Mouse (Mus musculus): Measurements from ENCODE around the gene Tmem175. TPM values are rescaled to one million over a fixed set of nuclear protein-coding genes. Genes with fewer than 3 reads are reported as not detected.

Gene Tmem175
- polyA plus RNA-seq, 1 experiment from 2014 or later = 17.8 TPM

DNA sequence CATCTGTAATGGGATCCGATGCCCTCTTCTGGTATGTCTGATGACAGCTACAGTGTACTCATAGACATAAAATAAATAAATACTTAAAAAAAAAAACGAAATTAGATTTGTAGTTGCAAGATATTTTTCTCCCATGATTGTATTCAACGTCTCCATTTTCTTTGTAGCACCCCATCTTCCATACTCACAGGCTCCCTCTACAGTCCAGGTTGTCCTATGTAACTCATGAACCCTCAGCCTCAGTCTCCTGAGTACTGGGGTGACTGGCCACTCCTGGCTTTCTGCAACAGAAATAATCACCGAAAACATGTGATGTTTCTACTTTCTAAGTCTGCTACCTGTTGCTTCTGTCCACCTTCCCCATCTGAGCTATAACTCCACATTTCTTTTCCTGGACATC, 61.6 kb downstream of the Tmem175 start:
- Histone ChIP-seq H3K4me3 (no peak overlapping the region), H3K9ac (no peak overlapping the region), H3K4me1 (peaks cover 43% of the 10 kb centered on the region), H3K36me3 (0 out of 2 replicates have a peak, but pooled peaks cover 4% of the 10 kb centered on the region), H3K27me3 (replicated peaks) (peaks cover 10% of the 10 kb centered on the region; the same call in 1 of the 2 replicates), H3K27ac (no peak overlapping the region), H3K9me3 (replicated peaks) (no peaks in the 10 kb centered on the region), H3K4me2 (no peak overlapping the region)
- WGBS (ENCODE audit: insufficient replicate concordance) = 56% methylated on average over 4 of the region's 4 CpGs
- no peak for ATAC-seq

- H3K27me3 ChIP-seq (replicated peaks) = peaks cover 10% of the 10 kb centered on the region; the same call in 1 of the 2 replicates
- peak; percentile 19; the same call in 1 of the 2 replicates for ATAC-seq
- peaks cover 55% of the 10 kb centered on the region for H3K4me1 ChIP-seq
- H3K9ac ChIP-seq = peak within 1 kb of the TSS; percentile 92
- H3K4me3 ChIP-seq = peak within 1 kb of the TSS; percentile 95
- 5% methylated on average over 16 of the region's 18 CpGs for WGBS (ENCODE audit: insufficient replicate concordance)
- peak within 1 kb of the TSS; percentile 99 for H3K4me2 ChIP-seq
- no peaks in the 10 kb centered on the region for H3K9me3 ChIP-seq (replicated peaks)
- peak within 1 kb of the TSS; percentile 30; the same call in 1 of the 2 replicates for H3K27ac ChIP-seq
- 0 out of 2 replicates have a peak, but pooled peaks cover 4% of the 10 kb centered on the region for H3K36me3 ChIP-seq
These were observed 62.7 kb downstream of the Tmem175 start, which contains the start of gene Fgfrl1 for GRCm38 (mm10) chr5:108692271-108692670. Gene Fgfrl1 (plus strand): TSS chr5:108692382.

DNA sequence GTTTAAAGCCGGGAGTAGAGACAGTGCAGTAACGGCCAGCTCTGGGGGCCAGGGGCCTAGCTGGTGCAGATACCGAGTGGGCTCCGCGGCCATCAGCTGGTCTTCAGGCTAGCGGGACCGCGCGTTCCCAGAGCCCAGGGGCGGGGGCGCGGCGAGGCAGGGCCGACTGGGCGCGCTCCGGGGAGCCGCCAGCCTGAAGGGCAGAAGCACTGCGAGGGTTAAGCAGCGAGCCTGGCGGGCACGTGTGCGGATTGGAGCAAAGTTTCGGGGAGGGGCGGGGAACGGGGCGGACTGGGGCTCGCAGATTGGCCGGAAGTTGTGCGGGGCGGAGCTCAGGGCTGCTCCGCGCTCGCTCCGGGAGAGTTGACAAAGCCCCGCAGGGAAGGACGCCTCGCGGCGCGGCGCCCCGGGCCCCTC, 64.3 kb downstream of the Tmem175 start:
- peak overlapping the region; percentile 99 for H3K4me2 ChIP-seq
- peak overlapping the region; percentile 95 for H3K4me3 ChIP-seq
- no peaks in the 10 kb centered on the region for H3K9me3 ChIP-seq (replicated peaks)
- peak overlapping the region; percentile 92 for H3K9ac ChIP-seq
- peak; percentile 94 for ATAC-seq
- 0 out of 2 replicates have a peak, but pooled peaks cover 4% of the 10 kb centered on the region for H3K36me3 ChIP-seq
- peak overlapping the region; percentile 89 for H3K27ac ChIP-seq
- H3K4me1 ChIP-seq = peaks cover 68% of the 10 kb centered on the region
- peaks cover 10% of the 10 kb centered on the region; the same call in 1 of the 2 replicates for H3K27me3 ChIP-seq (replicated peaks)
- under 1% methylated on average over 39 of the region's 43 CpGs for WGBS (ENCODE audit: insufficient replicate concordance)

- under 1% methylated on average over 72 of the region's 99 CpGs for WGBS (ENCODE audit: insufficient replicate concordance)
- Histone ChIP-seq H3K27ac (peak overlapping the region; percentile 89), H3K9ac (peak overlapping the region; percentile 92), H3K4me1 (peaks cover 75% of the 10 kb centered on the region), H3K9me3 (replicated peaks) (no peaks in the 10 kb centered on the region), H3K27me3 (replicated peaks) (peaks cover 10% of the 10 kb centered on the region; the same call in 1 of the 2 replicates), H3K4me2 (peak overlapping the region; percentile 99), H3K4me3 (peak overlapping the region; percentile 95), H3K36me3 (0 out of 2 replicates have a peak, but pooled peaks cover 4% of the 10 kb centered on the region)
- peak; percentile 57 for ATAC-seq
These were observed 65.0 kb downstream of the Tmem175 start for GRCm38 (mm10) chr5:108694352-108695261.

GRCm38 (mm10) chr5:108695861-108696260, 66.3 kb downstream of the Tmem175 start:
- Histone ChIP-seq H3K4me1 (peaks cover 87% of the 10 kb centered on the region), H3K27me3 (replicated peaks) (peaks cover 10% of the 10 kb centered on the region; the same call in 1 of the 2 replicates), H3K27ac (0 out of 2 replicates have a peak overlapping the region, but pooled peaks have one; percentile 89), H3K4me3 (peak overlapping the region; percentile 95; the same call in 1 of the 2 replicates), H3K9me3 (replicated peaks) (no peaks in the 10 kb centered on the region), H3K4me2 (peak overlapping the region; percentile 99), H3K36me3 (0 out of 2 replicates have a peak, but pooled peaks cover 4% of the 10 kb centered on the region), H3K9ac (no peak overlapping the region)
- 90% methylated on average over 12 of the region's 12 CpGs for WGBS (ENCODE audit: insufficient replicate concordance)
- ATAC-seq = no peak

- no peak overlapping the region for H3K27ac ChIP-seq
- H3K36me3 ChIP-seq = 0 out of 2 replicates have a peak, but pooled peaks cover 4% of the 10 kb centered on the region
- no peak overlapping the region for H3K4me2 ChIP-seq
- no peak for ATAC-seq
- no peaks in the 10 kb centered on the region for H3K9me3 ChIP-seq (replicated peaks)
- no peak overlapping the region for H3K4me3 ChIP-seq
- WGBS (ENCODE audit: insufficient replicate concordance) = 68% methylated on average over 3 of the region's 3 CpGs
- peaks cover 10% of the 10 kb centered on the region; the same call in 1 of the 2 replicates for H3K27me3 ChIP-seq (replicated peaks)
- no peak overlapping the region for H3K9ac ChIP-seq
- peaks cover 91% of the 10 kb centered on the region for H3K4me1 ChIP-seq
These were observed 67.0 kb downstream of the Tmem175 start for GRCm38 (mm10) chr5:108696542-108696941.

GRCm38 (mm10) chr5:108697341-108697753, 67.8 kb downstream of the Tmem175 start:
- Histone ChIP-seq H3K9ac (no peak overlapping the region), H3K4me2 (no peak overlapping the region), H3K9me3 (replicated peaks) (no peaks in the 10 kb centered on the region), H3K27me3 (replicated peaks) (peaks cover 10% of the 10 kb centered on the region; the same call in 1 of the 2 replicates), H3K4me1 (peaks cover 87% of the 10 kb centered on the region), H3K27ac (no peak overlapping the region), H3K36me3 (0 out of 2 replicates have a peak, but pooled peaks cover 4% of the 10 kb centered on the region), H3K4me3 (no peak overlapping the region)
- ATAC-seq = no peak
- 67% methylated on average over 4 of the region's 4 CpGs for WGBS (ENCODE audit: insufficient replicate concordance)

Other genes starting within 250 kb of the Tmem175 start
- 0.17 and 0.24 TPM in 2 replicates for gene Pde6b, start 241.4 kb upstream of the Tmem175 start, polyA plus RNA-seq (2016; fragmentation: Nextera tagmentation; extraction: Ambion mirVana)
- 355 and 360 TPM in 2 replicates for gene Atp5k, start 195.3 kb upstream of the Tmem175 start, polyA plus RNA-seq (2016; fragmentation: Nextera tagmentation; extraction: Ambion mirVana)
- gene Mfsd7a, start 180.9 kb upstream of the Tmem175 start, polyA plus RNA-seq (2016; fragmentation: Nextera tagmentation; extraction: Ambion mirVana) = 0.15 TPM in 1 of 2 replicates, not detected in the other
- 12.6 and 14.8 TPM in 2 replicates for gene Pcgf3, start 168.5 kb upstream of the Tmem175 start, polyA plus RNA-seq (2016; fragmentation: Nextera tagmentation; extraction: Ambion mirVana)
- 0.07 TPM in 1 of 2 replicates, not detected in the other for gene Cplx1, start 79.7 kb upstream of the Tmem175 start, polyA plus RNA-seq (2016; fragmentation: Nextera tagmentation; extraction: Ambion mirVana)
- 42.1 and 42.8 TPM in 2 replicates for gene Gak, start within 50 bp of the Tmem175 start, polyA plus RNA-seq (2016; fragmentation: Nextera tagmentation; extraction: Ambion mirVana)
- 5.9 TPM in 2 replicates for gene Idua, start 30.6 kb downstream of the Tmem175 start, polyA plus RNA-seq (2016; fragmentation: Nextera tagmentation; extraction: Ambion mirVana)
- 6.2 and 7.1 TPM in 2 replicates for gene Dgkq, start 39.9 kb downstream of the Tmem175 start, polyA plus RNA-seq (2016; fragmentation: Nextera tagmentation; extraction: Ambion mirVana)
- gene Slc26a1, start 45.8 kb downstream of the Tmem175 start, polyA plus RNA-seq (2016; fragmentation: Nextera tagmentation; extraction: Ambion mirVana) = 12.7 and 12.9 TPM in 2 replicates
- gene Fgfrl1, start 62.6 kb downstream of the Tmem175 start, polyA plus RNA-seq (2016; fragmentation: Nextera tagmentation; extraction: Ambion mirVana) = 18.0 and 18.6 TPM in 2 replicates
- gene Rnf212, start 145.2 kb downstream of the Tmem175 start, polyA plus RNA-seq (2016; fragmentation: Nextera tagmentation; extraction: Ambion mirVana) = 4.0 and 4.2 TPM in 2 replicates
- gene Tmed11, start 165.6 kb downstream of the Tmem175 start, polyA plus RNA-seq (2016; fragmentation: Nextera tagmentation; extraction: Ambion mirVana) = not detected in 2 replicates
- gene Vmn2r8, start 179.1 kb downstream of the Tmem175 start, polyA plus RNA-seq (2016; fragmentation: Nextera tagmentation; extraction: Ambion mirVana) = not detected in 2 replicates
- gene Vmn2r9, start 222.8 kb downstream of the Tmem175 start, polyA plus RNA-seq (2016; fragmentation: Nextera tagmentation; extraction: Ambion mirVana) = not detected in 2 replicates